ENCODE assay signal across 1 mouse cellular context in the genomic region with DNA sequence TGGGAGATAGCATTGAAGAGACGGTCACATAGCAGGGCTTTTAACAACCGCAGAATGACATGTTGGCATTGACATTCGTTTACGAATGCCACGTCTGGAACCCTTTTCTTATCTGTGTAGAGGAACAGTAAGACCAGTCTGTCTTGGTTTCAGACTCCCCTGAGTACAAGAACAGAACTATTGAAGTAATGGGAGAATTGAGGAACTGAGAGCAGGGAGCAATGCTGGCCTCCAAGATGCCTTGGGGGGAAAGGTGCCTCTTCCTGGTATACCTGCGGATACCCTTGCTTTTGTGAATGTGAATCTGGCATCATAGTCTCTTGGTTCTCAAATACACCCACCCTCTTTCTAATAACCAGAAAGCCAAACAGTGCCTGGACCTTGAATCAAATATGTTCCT.
TF ChIP-seq lines count a peak whose summit lies in the region.

No protein-coding gene starts in this region.

TF ChIP-seq in CH12.LX, 34 proteins besides CTCF, POLR2A, EP300 and RAD21 (continued from another document):
- TF ChIP-seq HCFC1 (IDR thresholded peaks at IDR 0.05; ENCODE audit: low read depth, low read length) (no peak), SMC3 (IDR thresholded peaks at IDR 0.05; ENCODE audit: low read depth, low read length) (peak; percentile 12; the same call in 1 of the 2 replicates), MAFK (IDR thresholded peaks at IDR 0.05; ENCODE audit: insufficient replicate concordance, low read length) (0 out of 2 replicates have a peak, but pooled peaks have one; percentile 7), JUN (IDR thresholded peaks at IDR 0.05; ENCODE audit: insufficient read depth, low read depth, low read length) (no peak), E2F4 (IDR thresholded peaks at IDR 0.05; ENCODE audit: insufficient replicate concordance, low read depth, low read length) (0 out of 2 replicates have a peak, but pooled peaks have one; percentile 27), IRF4 (IDR thresholded peaks at IDR 0.05; ENCODE audit: low read depth, low read length) (peak; percentile 94), CHD2 (IDR thresholded peaks at IDR 0.05; ENCODE audit: low read length) (peak; percentile 38; the same call in 1 of the 2 replicates), USF1 (IDR thresholded peaks at IDR 0.05; ENCODE audit: low read depth, low read length) (no peak), ELF1 (IDR thresholded peaks at IDR 0.05; ENCODE audit: low read depth, low read length) (0 out of 2 replicates have a peak, but pooled peaks have one; percentile 21), UBTF (IDR thresholded peaks at IDR 0.05; ENCODE audit: low read depth, low read length) (no peak), MAX (IDR thresholded peaks at IDR 0.05; ENCODE audit: low read length) (no peak), POLR2AphosphoS2 (IDR thresholded peaks at IDR 0.05; ENCODE audit: low read depth, low read length) (no peak), JUND (conservative IDR thresholded peaks at IDR 0.05; ENCODE audit: low read depth, low read length) (0 out of 2 replicates have a peak, but pooled peaks have one; percentile 10), ETS1 (conservative IDR thresholded peaks at IDR 0.05; ENCODE audit: low read depth, low read length) (peak; percentile 12; the same call in 1 of the 2 replicates), PAX5 (IDR thresholded peaks at IDR 0.05; ENCODE audit: low read length) (no peak), MEF2A (IDR thresholded peaks at IDR 0.05; ENCODE audit: borderline replicate concordance, low read depth, low read length) (0 out of 2 replicates have a peak, but pooled peaks have one; percentile 15), ZKSCAN1 (IDR thresholded peaks at IDR 0.05; ENCODE audit: borderline replicate concordance, low read depth, low read length) (no peak), ZC3H11A (IDR thresholded peaks at IDR 0.05; ENCODE audit: low read depth, low read length) (no peak), TBP (conservative IDR thresholded peaks at IDR 0.05; ENCODE audit: low read depth, low read length) (0 out of 2 replicates have a peak, but pooled peaks have one; percentile 62), BHLHE40 (IDR thresholded peaks at IDR 0.05; ENCODE audit: low read depth, low read length) (peak; percentile 79; the same call in 1 of the 2 replicates)
